Mouse (Mus musculus) hindbrain, embryonic 14.5 days (tissue): ENCODE measurements around the gene Gins1. TPM values are rescaled to one million over a fixed set of nuclear protein-coding genes. Genes with fewer than 3 reads are reported as not detected.
"Not testable (repeated sequence)": the region's sequence is repeated elsewhere in the genome, so short reads cannot be mapped to it uniquely, and the experiment has no call there.

Source experiments
- ATAC-seq: fragments of 200-750 bp; cut with Nextera tagmentation; 2 replicates; pipeline ENCODE4 v1.8.0; 2017; ENCODE audit warnings: moderate number of reproducible peaks, mild to moderate bottlenecking, moderate TSS enrichment, moderate library complexity; ENCODE audit not compliant: low FRiP score
- DNase-seq: peaks from one replicate; pipeline ENCODE4 v3.0.0-alpha.2; 2015; ENCODE audit warnings: low spot score
- H3K27ac ChIP-seq: fragments of 300-500 bp; sonication (generic); 2 replicates; pipeline ENCODE4 v1.5.1; 2014; ENCODE audit warnings: mild to moderate bottlenecking, moderate library complexity
- H3K27me3 ChIP-seq: fragments of 300-500 bp; sonication (generic); 2 replicates; pipeline ENCODE4 v1.6.1; 2014; ENCODE audit warnings: mild to moderate bottlenecking, low read length, mixed read lengths; ENCODE audit not compliant: control insufficient read depth, insufficient read depth
- H3K36me3 ChIP-seq: fragments of 300-500 bp; sonication (generic); replicated peaks from 2 replicates; pipeline ENCODE4 v1.6.1; 2014; ENCODE audit not compliant: control insufficient read depth, insufficient read depth
- H3K4me1 ChIP-seq: fragments of 300-500 bp; sonication (generic); replicated peaks from 2 replicates; pipeline ENCODE4 v1.6.1; 2014; ENCODE audit warnings: antibody characterized with exemption, low read length, mixed read lengths; ENCODE audit not compliant: control insufficient read depth, insufficient read depth
- H3K4me2 ChIP-seq: fragments of 300-500 bp; sonication (generic); replicated peaks from 2 replicates; pipeline ENCODE4 v1.6.1; 2014; ENCODE audit warnings: mild to moderate bottlenecking, moderate library complexity
- H3K4me3 ChIP-seq: fragments of 300-500 bp; sonication (generic); replicated peaks from 2 replicates; pipeline ENCODE4 v1.5.1; 2014; ENCODE audit warnings: mild to moderate bottlenecking, low read length
- H3K9ac ChIP-seq: fragments of 300-500 bp; sonication (generic); 2 replicates; pipeline ENCODE4 v1.6.1; 2014
- H3K9me3 ChIP-seq: fragments of 300-500 bp; sonication (generic); 2 replicates; pipeline ENCODE4 v1.6.1; 2016; ENCODE audit warnings: low read length; ENCODE audit not compliant: control insufficient read depth
- WGBS: fragments of 180-500 bp; shearing (Covaris S2); extraction: QIAGEN DNeasy Blood & Tissue Kit; methylation state at CpG from one replicate; pipeline ENCODE4 v1.1.7; 2014; 5-methylcytosine and 5-hydroxymethylcytosine counted together
- polyA plus RNA-seq: library from polyadenylated mRNA; unstranded; fragments of >200 nt; fragmentation: Nextera tagmentation; extraction: Ambion mirVana; gene quantifications from 2 replicates; pipeline ENCODE4 v1.2.1, GENCODE M21; 2014

Gins1 gene
- polyA plus RNA-seq, 1 experiment from 2014 or later, result 17.5 TPM

DNA sequence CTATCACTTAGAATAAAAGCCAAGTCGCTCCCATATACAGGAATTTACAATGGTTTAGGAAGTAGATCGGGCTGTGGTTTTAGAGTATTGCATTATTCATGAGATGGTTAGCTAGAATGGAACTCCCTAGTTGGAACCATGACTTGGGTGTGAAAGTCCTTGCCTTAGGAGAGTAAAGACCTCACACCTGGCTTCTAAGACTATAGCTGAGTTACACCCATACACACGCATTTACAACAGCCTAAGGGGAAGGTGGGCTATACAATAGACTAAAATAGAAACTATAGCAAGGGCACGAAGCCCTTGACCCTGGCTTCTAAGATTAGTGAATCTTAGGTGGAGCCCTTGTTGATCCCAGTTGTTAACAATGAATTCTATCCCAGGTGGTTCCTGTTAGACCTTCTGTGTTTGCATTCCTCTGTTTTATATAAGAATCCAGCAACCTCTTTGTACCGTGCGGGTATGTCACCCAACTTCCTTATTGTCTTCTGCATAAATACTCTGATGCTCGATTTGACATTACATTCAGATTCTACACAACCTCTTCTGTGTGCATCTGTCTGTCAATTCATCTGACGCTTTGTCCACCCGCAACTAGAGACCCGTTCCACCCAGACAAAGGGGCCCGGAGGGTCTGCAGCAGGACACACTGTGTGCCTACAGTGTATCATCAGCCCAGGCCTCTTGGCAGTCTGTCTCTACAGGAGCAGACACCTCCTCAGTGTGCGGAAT lies 42.8 kb downstream of the Gins1 start:
- not testable (repeated sequence) for H3K4me1 ChIP-seq, H3K9ac ChIP-seq, H3K27ac ChIP-seq, ATAC-seq, H3K4me2 ChIP-seq, H3K9me3 ChIP-seq, H3K27me3 ChIP-seq, H3K4me3 ChIP-seq, DNase-seq
- H3K36me3 ChIP-seq, result peaks cover 26% of the 10 kb centered on the region
- WGBS, result 91% methylated on average over 12 of the region's 12 CpGs

DNA sequence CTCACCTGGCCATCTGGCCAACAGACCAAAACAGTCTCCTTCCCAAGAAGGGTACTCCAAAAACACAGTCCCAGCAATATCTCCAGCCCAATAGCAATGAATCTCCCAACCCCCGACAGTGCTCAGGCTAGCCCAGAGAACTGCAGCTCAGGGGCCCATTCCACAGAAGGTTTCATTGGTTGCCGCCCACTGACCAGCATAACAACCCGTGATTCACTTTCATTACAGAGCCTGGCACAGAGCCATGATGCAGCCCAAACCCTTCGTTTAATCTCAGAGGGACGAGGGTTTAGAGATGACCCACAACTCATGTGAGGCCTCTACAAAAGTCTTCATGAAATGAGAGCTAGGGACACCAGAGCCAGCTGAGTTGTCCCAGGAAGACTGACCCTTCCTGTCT lies 43.6 kb downstream of the Gins1 start:
- Histone ChIP-seq H3K9me3 (no peaks in the 10 kb centered on the region), H3K4me2 (no peak overlapping the region), H3K36me3 (peaks cover 26% of the 10 kb centered on the region), H3K27ac (no peak overlapping the region), H3K4me1 (no peaks in the 10 kb centered on the region), H3K4me3 (no peak overlapping the region), H3K27me3 (no peaks in the 10 kb centered on the region), H3K9ac (no peak overlapping the region)
- ATAC-seq, result no peak
- DNase-seq, result no peak
- WGBS, result 91% methylated on average over 5 of the region's 5 CpGs

DNA sequence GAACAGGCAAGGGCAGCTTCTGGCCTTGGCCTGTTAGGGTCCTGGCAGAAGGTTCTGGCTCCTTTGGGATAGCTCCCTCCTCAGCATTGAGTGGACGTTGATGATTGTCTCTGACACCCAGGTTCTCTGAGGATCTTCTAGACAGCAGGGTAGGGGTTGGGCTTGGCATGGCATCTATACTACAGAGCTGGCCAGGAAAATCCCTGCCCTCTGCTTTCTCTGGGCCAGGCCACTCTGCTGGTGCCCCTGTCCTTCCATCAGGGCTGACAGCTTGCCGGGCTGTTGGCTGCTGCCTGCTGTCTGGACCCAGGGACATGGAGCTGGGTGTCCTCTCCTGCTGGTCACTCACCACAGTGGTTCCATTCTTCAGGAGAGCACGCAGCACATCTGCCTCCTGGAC lies 44.5 kb downstream of the Gins1 start:
- Histone ChIP-seq H3K4me1 (no peaks in the 10 kb centered on the region), H3K4me3 (no peak overlapping the region), H3K27me3 (no peaks in the 10 kb centered on the region), H3K9me3 (no peaks in the 10 kb centered on the region), H3K36me3 (peaks cover 26% of the 10 kb centered on the region), H3K27ac (no peak overlapping the region), H3K4me2 (no peak overlapping the region), H3K9ac (no peak overlapping the region)
- DNase-seq (no peak), ATAC-seq (no peak)
- WGBS, result 96% methylated on average over 3 of the region's 3 CpGs

DNA sequence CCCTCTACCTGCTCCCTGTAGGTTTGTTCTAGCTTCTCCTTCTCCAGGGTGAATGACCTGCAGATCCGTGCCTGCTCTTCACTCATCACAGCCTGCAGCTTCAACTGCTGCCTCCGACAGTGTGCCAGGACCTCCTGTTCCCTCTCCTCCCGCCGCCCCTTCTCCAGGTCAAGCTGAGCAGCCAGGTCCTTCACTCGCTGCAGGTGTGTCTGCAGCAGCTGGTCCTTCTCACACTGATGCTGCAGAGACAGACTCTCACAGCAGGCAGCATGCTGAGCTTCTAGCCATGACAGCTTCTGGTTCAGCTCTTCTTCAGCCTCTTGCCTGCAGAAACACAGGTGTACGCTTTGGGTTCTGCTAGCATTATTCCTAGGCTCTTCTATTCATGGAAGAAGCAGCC lies 44.9 kb downstream of the Gins1 start:
- DNase-seq, result no peak

DNA sequence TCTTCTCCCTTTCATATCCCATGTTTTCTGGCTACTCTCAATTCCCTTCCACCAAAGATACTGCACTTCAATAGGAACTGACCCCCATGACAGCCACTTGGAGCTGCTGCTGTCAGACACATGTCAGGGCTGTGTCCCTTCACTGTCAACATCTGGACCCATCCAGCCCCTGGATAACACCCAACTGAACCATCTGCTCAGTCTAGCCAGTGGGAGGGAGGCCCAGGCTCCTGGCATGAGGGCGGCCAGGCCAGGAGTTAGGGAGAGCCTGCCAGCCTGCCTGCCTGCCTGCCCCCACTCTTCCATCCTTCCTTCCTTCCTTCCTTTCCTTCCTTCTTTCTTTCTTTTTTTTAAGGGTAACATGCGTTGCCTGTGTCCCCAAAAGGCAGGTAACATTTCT lies 46.0 kb downstream of the Gins1 start:
- 90% methylated on average over 2 of the region's 2 CpGs for WGBS
- Histone ChIP-seq H3K27ac (no peak overlapping the region), H3K4me1 (no peaks in the 10 kb centered on the region)

More for the DNA sequence above, 44.9 kb downstream of the Gins1 start:
- WGBS, result 93% methylated on average over 6 of the region's 6 CpGs
- no peaks in the 10 kb centered on the region for H3K9me3 ChIP-seq
- H3K4me2 ChIP-seq, result no peak overlapping the region
- ATAC-seq, result no peak
- no peak overlapping the region for H3K9ac ChIP-seq
- H3K36me3 ChIP-seq, result peaks cover 26% of the 10 kb centered on the region
- no peak overlapping the region for H3K4me3 ChIP-seq
- no peak overlapping the region for H3K27ac ChIP-seq
- no peaks in the 10 kb centered on the region for H3K27me3 ChIP-seq
- H3K4me1 ChIP-seq, result no peaks in the 10 kb centered on the region

DNA sequence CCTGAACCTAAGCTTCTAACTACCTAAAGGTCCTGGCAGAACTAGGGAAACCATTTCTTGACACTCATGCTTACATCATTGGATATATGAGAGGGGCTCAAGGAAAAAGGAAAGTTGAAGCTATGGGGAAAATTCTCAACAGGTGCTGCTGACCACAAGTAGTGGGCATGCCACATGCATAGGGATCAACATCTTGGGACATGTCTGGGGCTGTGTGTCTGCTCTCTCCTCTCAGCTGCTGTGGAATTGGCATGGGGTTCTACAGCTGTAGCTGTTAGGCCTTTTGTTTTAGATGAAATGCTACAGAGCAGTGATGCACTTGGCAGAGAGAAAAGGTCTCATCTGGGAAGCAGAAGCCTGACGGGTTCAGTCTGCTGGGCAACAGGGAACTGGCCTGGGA lies 50.7 kb downstream of the Gins1 start:
- H3K9me3 ChIP-seq, result no peaks in the 10 kb centered on the region
- no peaks in the 10 kb centered on the region for H3K27me3 ChIP-seq

More for the DNA sequence above, 46.0 kb downstream of the Gins1 start:
- H3K4me3 ChIP-seq, result no peak overlapping the region
- no peaks in the 10 kb centered on the region for H3K9me3 ChIP-seq
- no peak overlapping the region for H3K4me2 ChIP-seq
- H3K36me3 ChIP-seq, result peaks cover 30% of the 10 kb centered on the region
- ATAC-seq (no peak), DNase-seq (no peak)
- no peaks in the 10 kb centered on the region for H3K27me3 ChIP-seq
- no peak overlapping the region for H3K9ac ChIP-seq

DNA sequence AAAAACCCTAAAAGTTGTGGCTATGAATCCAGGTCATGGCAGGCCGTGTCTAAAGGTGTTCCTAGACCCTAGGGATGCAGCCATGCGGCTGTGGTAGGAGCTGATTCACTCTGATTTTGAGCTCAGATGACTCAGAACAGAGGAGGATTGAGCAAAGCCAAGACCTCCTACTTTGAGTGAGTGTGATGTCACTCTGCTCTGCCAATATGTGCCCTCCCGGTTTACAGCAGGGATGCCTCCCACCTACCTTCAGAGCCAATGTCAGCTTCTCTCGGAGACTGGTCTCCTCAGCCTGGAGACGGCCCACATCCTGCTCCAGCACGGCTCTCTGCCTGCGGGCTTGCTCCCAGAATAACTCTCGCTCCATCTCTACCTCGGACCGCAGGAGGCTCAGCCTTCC lies 54.3 kb downstream of the Gins1 start:
- no peaks in the 10 kb centered on the region for H3K9me3 ChIP-seq
- DNase-seq (no peak), ATAC-seq (no peak)
- no peaks in the 10 kb centered on the region for H3K27me3 ChIP-seq
- no peak overlapping the region for H3K27ac ChIP-seq
- no peak overlapping the region for H3K9ac ChIP-seq
- H3K4me3 ChIP-seq, result no peak overlapping the region
- 91% methylated on average over 10 of the region's 10 CpGs for WGBS
- no peaks in the 10 kb centered on the region for H3K4me1 ChIP-seq
- peaks cover 16% of the 10 kb centered on the region; the same call in 1 of the 2 replicates for H3K36me3 ChIP-seq
- no peak overlapping the region for H3K4me2 ChIP-seq

More for the DNA sequence above, 50.7 kb downstream of the Gins1 start:
- DNase-seq (no peak), ATAC-seq (no peak)
- Histone ChIP-seq H3K4me1 (no peaks in the 10 kb centered on the region), H3K4me2 (no peak overlapping the region), H3K9ac (no peak overlapping the region), H3K4me3 (no peak overlapping the region), H3K36me3 (peaks cover 28% of the 10 kb centered on the region; the same call in 1 of the 2 replicates), H3K27ac (no peak overlapping the region)
- 76% methylated on average over 1 of the region's 1 CpGs for WGBS

DNA sequence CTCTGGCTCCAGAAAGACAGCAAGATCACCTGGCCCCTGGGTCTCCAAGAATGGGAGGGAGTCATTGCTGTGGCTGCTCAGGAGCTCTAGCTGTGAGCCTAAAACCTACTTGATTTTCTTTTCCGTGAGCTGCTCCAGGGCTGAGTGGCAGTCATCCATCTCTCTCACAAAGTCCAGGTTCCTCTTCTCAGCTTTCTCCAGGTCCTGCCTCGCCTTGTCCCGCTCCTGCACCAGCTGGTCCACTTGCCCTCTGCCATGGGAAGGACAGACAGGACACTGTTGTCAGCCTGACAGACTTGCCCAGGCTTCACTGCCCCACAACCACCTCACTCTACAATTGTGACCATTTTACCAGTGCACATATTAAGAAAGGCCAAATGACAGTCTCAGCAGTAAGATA lies 58.0 kb downstream of the Gins1 start:
- no peaks in the 10 kb centered on the region for H3K4me1 ChIP-seq
- H3K9ac ChIP-seq, result no peak overlapping the region
- no peak overlapping the region for H3K27ac ChIP-seq
- H3K36me3 ChIP-seq, result peaks cover 19% of the 10 kb centered on the region; the same call in 1 of the 2 replicates
- H3K4me3 ChIP-seq, result no peak overlapping the region
- no peak for ATAC-seq
- no peaks in the 10 kb centered on the region for H3K27me3 ChIP-seq
- DNase-seq, result no peak
- no peak overlapping the region for H3K4me2 ChIP-seq
- no peaks in the 10 kb centered on the region for H3K9me3 ChIP-seq
- 94% methylated on average over 3 of the region's 3 CpGs for WGBS

DNA sequence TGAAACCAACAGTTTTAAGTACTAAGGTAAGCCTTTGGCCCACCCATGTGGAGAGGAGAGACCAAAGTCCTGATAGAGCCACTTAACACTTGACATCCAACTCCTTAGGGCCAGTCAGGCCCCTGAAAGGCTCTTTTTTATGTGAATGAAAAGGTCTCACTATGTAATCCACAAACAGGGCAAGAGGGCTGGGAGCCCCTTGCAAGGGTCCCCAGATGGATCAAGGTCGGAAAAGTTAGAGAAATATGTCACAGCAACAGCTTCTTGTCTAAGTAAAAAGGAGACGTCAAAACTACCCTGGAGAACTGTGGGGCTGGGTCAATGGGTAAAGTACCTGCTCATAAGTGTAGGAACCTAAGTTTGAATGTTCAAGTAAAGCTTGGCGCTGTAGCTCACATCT lies 59.4 kb downstream of the Gins1 start:
- ATAC-seq, result no peak
- 88% methylated on average over 3 of the region's 3 CpGs for WGBS
- Histone ChIP-seq H3K27ac (no peak overlapping the region), H3K4me2 (no peak overlapping the region), H3K4me3 (no peak overlapping the region), H3K9ac (no peak overlapping the region), H3K4me1 (no peaks in the 10 kb centered on the region), H3K36me3 (0 out of 2 replicates have a peak, but pooled peaks cover 13% of the 10 kb centered on the region), H3K9me3 (no peaks in the 10 kb centered on the region), H3K27me3 (no peaks in the 10 kb centered on the region)
- no peak for DNase-seq
